Mouse (Mus musculus) natural killer cell, adult 2 months (primary cell): Measurements from ENCODE around the gene Sectm1b.
"Not testable (repeated sequence)": the region's sequence is repeated elsewhere in the genome, so short reads cannot be mapped to it uniquely, and the experiment has no call there.

Source experiments
- DNase-seq, 2 experiments: peaks; one replicate each; pipeline ENCODE4 v3.0.0; 2022; ENCODE audit warnings: low spot score in 2 of 2

Sectm1b gene

DNA sequence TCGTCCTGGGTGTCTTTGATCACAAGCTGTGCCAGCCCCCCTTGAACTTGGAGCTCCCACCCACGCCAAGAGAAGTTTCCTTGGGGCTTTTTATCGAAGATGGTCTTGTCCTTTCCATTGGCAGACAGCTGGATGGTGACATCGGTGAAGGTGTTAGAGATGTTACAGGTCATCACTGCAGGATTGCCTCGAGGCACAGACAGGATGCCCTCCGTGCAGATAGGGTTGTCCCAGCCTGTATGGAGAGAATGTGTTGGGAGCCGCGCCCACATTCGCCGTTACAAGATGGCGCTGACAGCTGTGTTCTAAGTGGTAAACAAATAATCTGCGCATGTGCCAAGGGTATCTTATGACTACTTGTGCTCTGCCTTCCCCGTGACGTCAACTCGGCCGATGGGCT lies 6.3 kb upstream of the Sectm1b start:
- not testable (repeated sequence) for DNase-seq

- no peak for DNase-seq
These were observed 4.5 kb upstream of the Sectm1b start for GRCm38 (mm10) chr11:121067895-121068294.

- DNase-seq: peak in 1 of 2 experiments; percentile 29
These were observed 828 bp upstream of the Sectm1b start for GRCm38 (mm10) chr11:121064197-121064596.

- DNase-seq: no peak
These were observed 1.8 kb downstream of the Sectm1b start for GRCm38 (mm10) chr11:121061615-121062014.

GRCm38 (mm10) chr11:121060401-121061067 lies 2.8 kb downstream of the Sectm1b start:
- DNase-seq: not testable (repeated sequence)

GRCm38 (mm10) chr11:121059471-121059870 lies 3.9 kb downstream of the Sectm1b start:
- DNase-seq: no peak

GRCm38 (mm10) chr11:121058956-121059355 lies 4.4 kb downstream of the Sectm1b start:
- no peak for DNase-seq

DNA sequence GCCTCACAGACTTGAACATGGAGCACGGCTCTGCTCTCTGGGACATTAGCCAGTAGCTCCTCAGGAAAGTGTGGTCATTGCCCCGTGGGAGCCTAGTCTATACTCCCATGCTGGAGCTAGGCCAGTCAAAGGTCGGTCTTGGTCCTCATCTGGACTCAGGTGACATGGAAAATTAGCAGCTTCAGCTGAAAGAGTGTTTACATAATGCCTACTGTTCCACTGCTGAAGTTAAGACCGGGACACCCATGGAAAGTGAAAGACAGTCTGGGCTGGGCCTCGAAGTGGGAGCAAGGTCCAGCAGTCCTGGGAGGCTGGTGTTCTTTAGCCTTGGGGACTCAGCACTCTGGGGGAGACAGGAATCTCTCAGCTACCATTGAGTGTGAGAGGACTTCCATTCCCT lies 5.2 kb downstream of the Sectm1b start:
- DNase-seq: no peak

- DNase-seq: no peak
These were observed 6.7 kb downstream of the Sectm1b start for GRCm38 (mm10) chr11:121056536-121057236.

GRCm38 (mm10) chr11:121053536-121053935 lies 9.8 kb downstream of the Sectm1b start:
- DNase-seq: peak; percentile 66 to 72

GRCm38 (mm10) chr11:121052387-121052786 lies 11.0 kb downstream of the Sectm1b start:
- no peak for DNase-seq

- DNase-seq: no peak
These were observed 11.6 kb downstream of the Sectm1b start for GRCm38 (mm10) chr11:121051793-121052192.

- DNase-seq: no peak
These were observed 13.5 kb downstream of the Sectm1b start for GRCm38 (mm10) chr11:121049840-121050239.

- no peak for DNase-seq
These were observed 15.5 kb downstream of the Sectm1b start for GRCm38 (mm10) chr11:121047826-121048399.

GRCm38 (mm10) chr11:121045286-121045685 lies 18.1 kb downstream of the Sectm1b start:
- DNase-seq: no peak

DNA sequence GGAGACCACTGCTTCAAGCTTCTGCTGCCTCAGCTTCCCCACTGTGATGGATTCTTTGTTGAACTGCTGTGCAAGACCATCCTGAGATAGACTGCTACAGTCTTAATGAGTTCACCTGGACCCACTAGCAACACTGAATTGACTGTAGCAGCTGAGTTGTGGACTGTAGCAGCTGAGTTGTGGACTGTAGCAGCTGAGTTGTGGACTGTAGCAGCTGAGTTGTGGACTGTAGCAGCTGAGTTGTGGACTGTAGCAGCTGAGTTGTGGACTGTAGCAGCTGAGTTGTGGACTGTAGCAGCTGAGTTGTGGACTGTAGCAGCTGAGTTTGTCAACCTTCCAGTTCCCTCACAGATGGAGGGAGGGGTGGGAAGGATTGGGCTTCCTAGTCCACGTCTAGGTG lies 20.3 kb downstream of the Sectm1b start:
- not testable (repeated sequence) for DNase-seq

- DNase-seq: no peak
These were observed 20.9 kb downstream of the Sectm1b start for GRCm38 (mm10) chr11:121042480-121042879.

DNA sequence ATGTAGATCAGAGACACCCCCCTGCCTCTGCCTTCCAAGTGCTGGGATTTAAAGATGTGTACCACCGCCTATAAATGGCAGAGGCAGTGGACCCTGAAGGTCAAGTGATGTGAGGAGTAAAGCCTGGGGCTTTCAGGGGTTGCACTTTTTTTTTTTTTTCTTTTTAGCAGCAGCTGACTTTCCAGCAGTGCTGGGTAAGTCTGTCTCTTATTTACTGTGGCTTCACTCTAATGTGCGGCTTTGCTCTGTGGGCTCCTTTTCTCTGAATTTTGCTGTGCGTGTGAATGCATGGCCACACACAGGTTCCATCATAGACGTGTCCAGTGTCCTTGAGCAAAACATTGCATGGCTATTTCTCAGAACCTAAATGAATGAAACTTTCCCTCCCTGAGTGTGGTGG lies 21.7 kb downstream of the Sectm1b start:
- no peak for DNase-seq

DNA sequence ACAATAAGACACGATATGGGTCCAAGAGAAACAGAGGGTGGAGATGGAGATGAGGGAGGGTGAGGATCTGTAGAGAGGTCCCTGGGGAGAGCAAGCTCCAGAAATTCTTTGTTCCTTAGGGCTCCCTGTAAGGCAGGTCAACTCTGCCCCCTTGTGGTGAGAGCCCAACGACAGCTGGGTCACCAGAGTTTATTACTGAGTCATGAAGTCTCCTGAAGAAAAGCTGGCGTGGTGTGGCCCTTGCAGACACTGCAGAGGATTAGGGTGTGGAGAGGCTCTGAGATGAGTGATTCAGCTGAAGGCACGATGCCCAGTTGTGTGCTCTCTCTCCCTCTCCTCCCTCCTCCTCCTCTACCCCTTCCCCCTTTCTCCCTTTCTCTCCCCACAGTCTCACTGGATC lies 22.2 kb downstream of the Sectm1b start:
- DNase-seq: peak; percentile 76 to 78

GRCm38 (mm10) chr11:121039302-121039701 lies 24.1 kb downstream of the Sectm1b start, which contains the start of gene Cd7:
TSS of gene Cd7 (minus strand) at chr11:121039418.
- DNase-seq: peak; percentile 48 to 64

DNA sequence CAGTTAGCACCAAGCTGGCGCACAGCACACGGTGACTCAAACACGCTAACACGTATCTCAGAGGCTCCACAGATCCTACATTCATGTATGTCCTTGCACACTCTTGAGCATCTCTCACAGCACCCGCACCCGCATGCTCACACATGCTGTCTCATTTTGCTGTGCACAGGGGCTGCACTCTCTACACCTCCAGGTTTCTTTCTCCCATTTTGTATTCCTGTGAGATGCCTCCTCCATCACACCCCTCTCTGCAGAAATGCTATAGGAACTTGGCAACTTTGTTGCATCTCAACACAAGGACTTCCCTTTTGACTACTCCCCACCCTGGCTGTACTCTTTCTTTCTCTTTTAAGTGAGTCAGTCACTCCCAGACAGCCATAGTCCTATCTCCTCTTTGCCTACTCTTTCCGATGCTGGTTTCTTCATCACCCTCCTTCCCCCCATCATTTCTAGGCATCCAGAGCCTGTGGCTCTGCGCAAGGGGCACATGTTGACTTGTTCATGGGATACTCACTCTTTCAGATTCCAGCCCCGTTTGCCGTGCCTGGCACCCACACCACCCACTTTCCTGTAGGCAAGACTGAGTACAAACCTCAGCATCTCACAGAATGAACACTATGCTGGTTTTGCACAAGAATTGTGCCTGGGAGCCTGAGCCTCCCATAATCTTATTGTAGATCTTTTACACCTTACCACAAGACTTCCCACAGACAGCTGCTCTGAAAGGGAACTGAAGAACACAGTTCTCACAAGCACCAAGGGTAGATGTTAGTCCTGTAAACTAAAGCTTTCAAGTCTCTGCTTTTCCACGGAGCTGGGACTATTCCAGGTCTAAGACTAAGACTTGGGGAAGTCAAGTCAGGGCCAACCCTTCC lies 24.8 kb downstream of the Sectm1b start:
- DNase-seq: no peak

DNA sequence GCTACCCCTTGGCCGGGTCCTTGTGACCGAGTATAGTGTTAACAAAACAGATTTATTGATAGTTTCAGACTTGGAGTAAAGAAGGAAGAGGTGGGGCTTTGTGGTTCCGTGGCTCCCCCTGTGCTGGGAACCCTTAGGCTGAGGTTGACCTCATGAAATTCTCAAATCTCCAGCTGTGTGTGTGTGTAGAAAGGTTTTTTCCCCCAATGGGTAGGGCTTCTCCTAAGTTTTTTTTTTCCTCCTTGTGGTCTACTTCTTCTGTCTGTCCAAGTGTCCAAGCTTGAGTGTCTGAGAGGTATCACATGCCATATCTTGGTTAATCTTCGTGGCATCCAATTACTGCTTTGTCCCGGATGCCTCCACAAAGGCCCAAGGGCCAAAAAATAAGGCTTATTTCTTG lies 30.3 kb downstream of the Sectm1b start:
- no peak for DNase-seq
